Mouse (Mus musculus) B cell, adult 2 months (primary cell): ENCODE data around the gene Gm3336.

ENCODE experiments used
- DNase-seq, 2 experiments: peaks; one replicate each; pipeline ENCODE4 v3.0.0; 2022

Gene Gm3336

DNA sequence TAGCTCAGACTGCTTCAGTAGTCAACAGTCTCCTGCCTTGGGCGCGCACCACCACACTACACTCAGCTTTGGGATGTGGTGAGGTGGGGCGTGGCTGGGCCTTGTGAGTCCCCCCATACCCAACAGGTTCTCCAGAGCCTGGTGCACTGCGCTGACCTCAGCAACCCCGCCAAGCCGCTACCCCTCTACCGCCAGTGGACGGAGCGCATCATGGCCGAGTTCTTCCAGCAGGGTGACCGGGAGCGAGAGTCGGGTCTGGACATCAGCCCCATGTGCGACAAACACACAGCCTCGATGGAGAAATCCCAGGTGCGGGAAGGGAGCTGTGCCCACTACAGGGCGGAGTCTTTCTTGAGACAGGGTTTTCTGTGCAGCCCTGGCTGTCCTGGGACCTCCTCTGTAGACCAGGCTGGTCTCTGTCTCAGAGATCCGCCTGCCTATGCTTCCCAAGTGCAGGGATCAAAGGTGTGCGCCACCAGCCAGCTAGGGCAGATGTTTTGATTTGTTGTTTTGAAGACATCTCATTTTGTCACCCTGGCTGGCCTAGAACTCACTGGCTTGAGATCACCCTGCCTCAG is 30.8 kb downstream of the Gm3336 start:
- DNase-seq, result no peak

DNA sequence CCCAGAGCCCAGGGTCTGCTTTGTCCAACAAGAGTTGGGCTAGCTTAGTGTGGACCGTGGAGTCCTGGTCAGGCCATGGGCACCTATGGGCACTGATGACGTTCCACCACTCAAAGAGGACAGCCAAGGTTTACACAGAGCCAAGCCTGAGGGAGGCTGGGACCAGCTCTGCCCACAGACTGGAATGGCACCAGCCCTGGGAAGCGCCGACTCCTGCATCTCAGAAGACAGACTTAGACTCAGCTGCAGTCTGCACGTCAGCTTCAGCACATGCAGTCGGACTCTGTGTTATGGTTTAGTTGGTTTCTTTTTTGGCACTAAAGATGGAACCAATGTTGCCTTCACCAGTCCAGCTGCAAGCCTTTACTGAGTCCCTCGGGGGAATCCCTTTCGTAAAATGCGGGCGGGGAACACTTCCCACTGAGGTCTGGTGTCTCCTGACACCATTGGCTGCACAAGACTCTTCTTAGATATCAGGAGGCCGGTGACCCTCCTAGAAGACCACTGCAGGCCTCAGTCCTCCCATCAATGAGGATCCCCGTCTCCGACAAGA is 31.9 kb downstream of the Gm3336 start:
- no peak for DNase-seq

DNA sequence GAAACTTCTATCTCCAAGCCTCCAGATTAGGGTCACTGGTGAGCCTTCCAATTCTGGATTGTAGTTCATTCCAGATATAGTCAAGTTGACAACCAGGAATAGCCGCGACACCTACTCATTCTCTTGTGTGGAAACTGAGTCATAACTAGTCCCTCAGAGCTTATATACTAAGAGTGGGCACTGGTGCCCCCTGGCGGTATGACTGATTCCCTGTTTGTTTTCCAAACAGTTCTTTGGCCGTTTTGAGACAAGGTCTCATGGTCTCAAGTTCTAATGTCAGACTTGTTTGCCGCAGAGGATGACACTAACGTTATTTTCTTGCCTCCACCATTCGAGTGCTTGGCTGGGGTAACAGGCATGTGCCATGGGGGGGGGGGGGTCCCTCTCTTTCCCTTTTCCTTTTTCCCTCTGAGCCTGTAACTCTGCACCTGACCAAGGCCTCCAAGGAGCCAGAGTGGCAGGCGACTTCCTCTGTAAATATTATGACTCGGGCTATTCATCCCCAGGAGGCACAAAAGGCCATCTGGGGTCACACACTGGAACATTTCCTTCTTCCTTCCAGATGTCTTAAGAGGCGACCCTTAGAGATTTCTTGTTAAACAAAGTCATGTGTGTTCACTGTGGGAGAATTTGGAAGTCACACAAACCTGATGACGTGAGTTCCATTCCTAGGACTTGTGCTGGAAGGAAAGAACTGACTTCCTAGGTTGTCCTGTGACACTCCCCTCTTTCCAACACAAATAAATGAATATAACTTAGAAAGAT is 33.8 kb downstream of the Gm3336 start:
- peak; percentile 85 to 88 for DNase-seq

DNA sequence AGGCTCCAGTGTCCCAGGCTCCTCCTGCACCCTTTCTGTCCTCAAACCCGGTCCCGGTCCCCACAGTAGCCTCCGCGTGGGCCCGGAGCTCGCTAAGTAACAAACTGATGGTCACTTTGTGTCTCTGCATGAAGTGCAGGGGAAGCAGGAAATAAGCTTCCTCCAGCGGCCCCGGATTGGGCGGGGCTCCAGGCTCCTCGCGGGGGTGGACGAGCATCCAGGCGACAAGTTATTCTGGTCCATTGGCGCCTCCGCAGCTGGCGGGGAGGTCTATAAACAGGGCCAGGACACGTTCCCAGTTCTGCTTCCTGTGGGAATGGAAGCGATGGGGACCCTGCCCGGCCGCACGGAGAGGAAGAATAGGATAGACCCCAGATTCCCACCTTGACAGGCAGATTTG is 34.8 kb downstream of the Gm3336 start:
- peak; percentile 79 to 81 for DNase-seq

DNA sequence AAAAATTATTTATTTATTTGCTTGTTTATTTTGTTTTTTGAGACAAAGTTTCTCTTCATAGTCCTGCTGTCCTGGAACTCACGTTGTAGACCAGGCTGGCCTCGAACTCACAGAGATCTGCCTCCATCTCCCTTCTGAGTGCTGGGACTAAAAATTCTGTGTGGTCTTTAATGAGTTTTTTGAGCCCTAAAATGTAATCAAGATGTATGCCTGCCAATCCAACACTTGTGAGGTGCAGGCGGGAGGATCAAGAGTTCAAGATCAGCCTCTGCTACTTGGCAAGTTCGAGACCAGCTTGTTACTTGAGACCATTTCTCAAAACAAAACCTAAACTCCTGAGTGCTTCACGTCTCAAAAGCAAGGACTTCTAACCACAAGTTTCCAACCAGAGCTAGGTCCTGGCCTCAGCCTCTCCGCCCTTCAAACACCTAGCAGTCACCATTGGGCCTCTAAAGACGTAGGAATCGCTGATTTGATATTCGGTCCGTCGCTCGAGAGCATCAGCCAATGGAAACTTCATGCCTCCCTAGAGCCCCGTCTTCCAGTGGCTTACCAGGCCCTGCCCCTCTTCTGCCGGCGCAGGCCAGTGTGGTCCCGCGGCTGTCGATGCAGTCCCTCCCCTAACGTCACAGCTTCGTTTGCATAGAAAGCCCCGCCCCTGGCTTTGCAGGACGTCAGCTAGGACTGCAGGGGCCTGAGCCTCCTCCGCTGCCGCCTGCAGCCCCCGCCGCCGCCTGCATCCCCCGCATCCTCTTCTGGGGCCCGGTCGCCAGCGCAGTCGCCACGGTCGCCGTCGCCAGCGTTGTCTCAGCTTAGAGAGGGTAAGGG is 35.9 kb downstream of the Gm3336 start, which contains the start of gene Rab3a:
Rab3a (plus strand) TSS at position 637 of the 828 bp plus-strand sequence.
- DNase-seq, result peak; percentile 98 to 99

DNA sequence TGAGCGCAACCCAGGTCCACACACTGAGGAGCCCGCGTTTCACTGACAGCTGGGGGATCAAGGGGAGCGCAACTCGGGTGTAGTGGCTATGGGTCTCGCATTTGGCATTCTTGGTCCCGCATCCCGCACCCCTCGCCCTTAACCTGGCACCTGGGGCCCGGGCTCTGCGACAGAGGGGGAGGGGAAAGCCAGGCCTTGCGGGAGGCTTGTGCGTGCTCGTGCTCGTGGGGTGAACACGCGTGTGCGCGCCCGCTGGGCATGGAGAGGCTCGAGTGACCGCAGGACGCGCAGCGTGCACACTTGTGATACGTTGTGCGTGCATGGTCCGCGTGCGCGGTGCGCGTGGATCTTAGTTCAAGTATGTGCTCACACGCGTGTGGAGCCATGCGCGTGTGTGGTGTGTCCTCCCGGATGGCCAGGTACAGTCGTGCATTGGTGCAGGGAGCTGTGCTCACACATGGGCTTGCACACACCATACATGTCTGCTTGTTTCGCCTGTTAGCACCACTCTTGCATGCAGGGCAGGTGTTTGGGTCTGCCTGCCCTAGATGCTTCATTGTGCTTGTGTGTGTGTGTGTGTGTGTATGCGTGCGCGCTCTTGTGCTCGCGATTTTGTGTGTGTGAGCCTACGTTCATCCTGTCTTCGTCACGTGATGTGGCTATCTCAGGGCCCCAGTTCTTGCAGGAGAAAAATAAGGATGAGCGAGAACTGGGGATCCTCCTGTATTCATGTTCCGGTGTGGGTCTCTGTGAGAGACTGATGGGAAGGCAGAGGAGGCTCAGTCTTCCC is 36.7 kb downstream of the Gm3336 start:
- DNase-seq, result no peak

DNA sequence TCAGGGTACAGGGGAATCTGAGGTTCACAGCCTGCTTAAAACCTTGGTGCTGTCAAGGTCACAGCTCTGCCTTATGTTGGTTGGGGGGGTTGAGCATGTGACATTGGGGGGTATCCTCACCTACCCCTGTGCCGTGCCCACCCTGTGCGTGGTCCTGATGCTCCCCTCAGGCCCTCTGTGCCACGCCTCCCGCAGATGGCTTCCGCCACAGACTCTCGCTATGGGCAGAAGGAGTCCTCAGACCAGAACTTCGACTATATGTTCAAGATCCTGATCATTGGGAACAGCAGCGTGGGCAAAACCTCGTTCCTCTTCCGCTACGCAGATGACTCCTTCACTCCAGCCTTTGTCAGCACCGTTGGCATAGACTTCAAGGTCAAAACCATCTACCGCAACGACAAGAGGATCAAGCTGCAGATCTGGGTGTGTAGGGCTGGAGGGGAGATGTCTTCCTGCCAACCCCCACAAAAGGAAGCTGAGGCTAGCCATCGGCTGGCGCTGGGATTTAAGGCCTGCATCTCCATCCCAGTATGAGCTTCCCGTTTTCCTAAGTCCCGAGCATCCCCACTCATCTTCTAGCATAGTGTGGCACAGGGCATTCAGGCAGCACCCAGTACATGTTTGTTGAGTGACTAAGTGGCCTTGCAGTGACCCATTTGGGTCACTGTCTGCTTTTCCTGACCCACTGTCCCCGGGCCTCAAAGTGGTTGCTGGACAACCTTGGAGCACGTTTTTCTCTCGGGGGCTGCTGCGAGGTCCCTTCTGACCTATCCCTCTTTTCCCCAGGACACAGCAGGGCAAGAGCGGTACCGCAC is 37.5 kb downstream of the Gm3336 start:
- DNase-seq, result no peak

DNA sequence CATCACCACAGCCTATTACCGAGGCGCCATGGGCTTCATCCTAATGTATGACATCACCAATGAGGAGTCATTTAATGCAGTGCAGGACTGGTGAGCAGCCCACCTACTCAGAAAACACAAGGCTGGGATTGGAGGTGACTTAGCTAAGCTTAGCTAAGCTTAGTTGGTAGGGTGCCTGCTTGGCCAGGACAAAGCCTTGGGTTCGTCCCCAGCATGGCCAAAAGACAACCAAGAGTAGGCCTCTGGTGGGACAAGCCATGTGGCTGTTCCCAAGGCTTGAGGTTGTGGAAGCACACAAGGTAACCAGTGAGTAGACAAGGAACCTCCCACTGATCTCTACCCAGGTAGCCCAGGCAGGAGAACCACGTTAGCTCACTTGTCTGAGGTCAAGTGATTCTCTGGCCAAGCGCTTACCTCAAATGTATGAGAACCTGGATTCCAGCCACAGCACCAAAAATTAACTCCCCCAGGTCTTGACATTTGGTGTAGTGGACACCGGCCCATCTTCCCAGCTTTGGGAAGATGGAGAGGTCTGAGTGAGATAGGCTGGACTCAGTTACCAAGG is 38.2 kb downstream of the Gm3336 start:
- no peak for DNase-seq

DNA sequence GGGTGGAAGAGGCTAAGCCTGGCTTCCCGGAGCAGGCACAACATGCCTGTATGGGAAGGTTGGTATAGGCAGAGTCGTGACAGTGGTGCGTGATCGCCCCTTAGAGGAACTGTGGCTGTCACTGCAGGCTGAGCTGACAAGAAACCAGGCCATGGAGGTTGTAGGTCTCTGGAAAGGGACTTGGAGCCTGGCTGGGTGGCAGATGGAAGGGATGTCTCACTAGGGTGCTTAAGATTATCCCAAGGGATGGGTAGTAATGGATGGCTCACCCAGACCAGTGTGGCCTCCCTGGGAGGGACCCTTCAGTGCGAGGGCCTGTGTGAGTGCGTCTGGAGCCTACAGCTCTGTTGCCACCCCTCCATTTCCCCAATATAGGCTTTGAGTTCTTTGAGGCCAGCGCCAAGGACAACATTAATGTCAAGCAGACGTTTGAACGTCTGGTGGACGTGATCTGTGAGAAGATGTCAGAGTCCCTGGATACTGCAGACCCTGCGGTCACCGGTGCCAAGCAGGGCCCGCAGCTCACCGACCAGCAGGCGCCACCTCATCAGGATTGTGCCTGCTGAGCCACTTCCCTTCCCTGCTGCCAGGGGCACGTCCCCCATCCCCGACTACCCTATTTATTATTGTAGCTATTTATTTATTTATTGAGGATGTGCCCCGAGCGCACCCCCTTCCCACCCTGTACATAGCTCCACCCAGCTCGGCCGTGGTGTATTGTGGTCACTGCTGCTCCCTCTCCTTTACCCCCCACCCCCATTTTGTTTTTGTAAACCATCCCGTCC is 39.4 kb downstream of the Gm3336 start:
- peak; percentile 47 to 54 for DNase-seq

DNA sequence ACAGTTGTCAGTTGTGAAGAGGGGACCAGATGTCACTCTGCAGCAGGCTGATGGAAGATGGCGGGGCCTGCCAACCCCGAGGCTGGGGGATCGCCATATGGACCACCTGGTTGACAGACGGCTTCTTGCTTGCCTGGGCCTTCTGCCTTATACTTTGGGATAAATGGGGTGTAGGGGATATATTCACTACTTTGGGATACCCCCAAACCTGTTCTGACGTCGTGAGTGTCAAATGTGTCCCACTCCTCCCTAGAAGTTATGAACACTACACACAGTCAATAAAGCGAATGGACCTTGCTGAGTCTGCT is 39.9 kb downstream of the Gm3336 start:
- DNase-seq, result no peak

DNA sequence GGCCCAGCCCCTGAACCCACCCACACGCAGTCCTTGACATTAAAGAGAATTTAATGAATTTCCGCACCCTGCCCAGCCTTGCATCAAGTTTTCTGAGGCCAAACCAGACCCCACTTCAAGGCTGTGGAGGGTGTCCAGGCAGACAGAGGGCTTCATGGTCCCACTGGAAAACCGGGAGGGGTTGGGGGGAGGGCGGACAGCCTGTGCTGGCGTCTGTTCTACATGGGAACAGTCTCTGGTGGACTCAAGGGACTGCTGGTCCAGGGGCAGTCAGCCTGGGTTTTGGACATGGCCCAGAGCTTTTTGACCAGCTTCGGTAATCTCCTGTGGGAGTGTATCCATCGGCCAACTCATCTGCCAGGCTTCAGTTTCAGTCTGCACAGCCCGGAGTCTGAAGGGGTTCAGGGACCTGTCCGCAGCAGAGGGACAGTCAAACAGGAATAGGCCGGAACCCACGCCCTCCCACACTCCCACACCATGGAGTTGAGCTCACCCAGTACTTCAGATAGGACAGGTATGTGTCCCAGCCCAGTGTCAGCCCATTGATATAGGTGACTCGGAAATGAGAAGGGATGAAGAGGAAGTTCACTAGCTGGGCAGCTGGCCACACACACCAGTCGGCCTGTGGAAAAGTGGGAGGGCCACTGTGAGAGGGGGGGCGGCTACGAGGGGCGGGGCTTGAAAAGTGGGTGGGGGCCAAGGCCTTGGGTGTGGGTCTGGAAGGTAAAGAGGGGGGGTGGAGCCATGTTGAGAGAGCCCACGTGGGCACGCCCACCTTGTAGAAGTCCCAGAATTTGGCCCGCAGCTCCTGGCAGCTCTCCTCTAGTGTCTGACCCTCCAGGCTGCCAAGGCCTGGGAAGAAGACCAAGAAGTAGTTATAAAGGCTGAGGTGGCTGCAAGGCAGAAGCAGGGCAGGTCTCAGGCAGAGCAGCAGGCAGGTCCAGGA is 40.5 kb downstream of the Gm3336 start:
- DNase-seq, result no peak

DNA sequence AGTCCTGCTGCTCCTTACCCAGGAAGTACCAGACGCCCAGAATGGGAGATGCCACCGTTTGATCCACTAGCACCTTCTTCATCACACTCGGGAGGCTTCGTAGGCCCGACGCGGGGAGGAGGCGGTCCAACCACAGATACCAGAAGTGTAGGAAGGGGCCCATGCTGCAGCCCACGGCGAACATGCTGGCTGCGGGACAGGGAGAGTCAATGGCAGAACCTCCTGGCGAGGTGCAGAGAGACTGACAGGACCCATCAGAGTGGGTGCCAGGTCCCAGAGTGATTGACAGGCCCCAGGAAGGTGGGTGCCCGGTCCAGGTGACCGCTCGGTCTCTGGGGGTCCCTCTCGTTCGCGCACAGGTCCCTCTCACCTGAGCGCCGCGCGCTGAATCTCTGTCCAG is 42.0 kb downstream of the Gm3336 start:
- no peak for DNase-seq

DNA sequence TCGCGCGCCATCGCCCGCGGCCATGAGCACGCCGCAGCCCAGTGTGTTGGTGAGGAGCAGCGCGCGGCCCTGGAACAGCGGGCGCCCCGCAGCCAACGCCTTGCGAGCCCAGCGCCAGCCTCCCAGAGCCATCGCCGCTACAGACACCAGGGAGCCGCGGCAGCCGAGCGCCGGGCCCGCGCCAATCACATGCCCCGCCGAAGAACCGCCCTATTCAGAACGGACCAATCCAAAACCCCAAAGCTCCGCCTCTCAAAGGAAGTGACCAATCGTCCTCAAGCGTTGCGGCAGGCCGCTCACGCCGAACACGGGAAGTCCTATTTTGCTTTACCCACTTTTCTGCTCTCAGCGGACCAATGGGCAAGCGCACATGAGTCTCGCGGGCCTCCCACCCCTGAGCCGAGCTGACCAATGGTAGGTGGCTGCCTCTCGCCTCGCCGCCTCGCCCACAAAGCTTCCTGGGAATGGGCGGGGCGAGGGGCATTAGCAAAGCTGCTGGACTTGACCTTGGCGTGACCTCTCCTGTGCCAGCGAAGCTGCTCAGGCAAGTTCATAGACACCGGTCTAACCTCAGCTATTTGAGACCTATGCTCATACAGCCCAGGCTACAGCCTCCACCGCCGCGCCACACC is 42.5 kb downstream of the Gm3336 start, which contains the start of gene Mpv17l2:
Mpv17l2 (minus strand) TSS at position 172 of the 632 bp plus-strand sequence.
- peak; percentile 88 to 90 for DNase-seq

DNA sequence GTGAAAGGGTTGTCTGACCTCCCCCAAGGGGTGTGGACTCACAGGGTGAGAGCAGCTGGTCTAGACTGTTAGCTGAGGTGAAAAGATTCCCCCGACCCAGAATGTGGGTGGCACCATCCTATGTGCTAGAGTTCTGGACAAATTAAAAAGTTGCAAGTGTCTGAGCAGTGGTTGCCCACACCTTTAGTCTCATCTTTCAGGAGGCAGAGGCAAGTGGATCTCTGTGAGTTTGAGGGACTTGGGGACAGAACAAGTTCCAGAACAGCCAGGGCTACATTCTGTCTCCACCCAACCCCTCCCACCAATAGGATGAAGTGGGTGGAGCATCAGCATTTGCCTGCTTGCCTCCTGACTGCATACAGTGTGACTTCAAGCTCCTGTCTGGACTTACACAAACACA is 43.8 kb downstream of the Gm3336 start:
- DNase-seq, result no peak

DNA sequence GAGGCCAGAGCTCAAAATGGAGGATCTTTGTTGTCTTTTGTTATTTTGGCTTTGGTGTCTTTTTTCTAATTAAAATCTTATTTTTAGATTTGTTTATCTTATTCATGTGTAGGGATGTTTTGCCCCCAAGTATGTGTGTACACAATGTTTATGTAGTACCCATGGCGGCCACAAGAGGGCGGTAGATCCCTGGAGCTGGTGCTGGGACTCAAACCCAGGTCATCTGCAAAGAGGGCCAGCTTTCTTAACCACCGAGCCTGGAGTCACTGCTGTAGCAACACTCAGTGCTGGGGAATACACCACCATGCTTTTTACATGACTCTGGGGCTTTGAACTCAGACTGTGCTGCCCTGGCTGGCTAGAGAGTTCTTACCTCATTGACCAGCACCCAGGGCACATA is 45.0 kb downstream of the Gm3336 start:
- peak; percentile 86 to 89 for DNase-seq

DNA sequence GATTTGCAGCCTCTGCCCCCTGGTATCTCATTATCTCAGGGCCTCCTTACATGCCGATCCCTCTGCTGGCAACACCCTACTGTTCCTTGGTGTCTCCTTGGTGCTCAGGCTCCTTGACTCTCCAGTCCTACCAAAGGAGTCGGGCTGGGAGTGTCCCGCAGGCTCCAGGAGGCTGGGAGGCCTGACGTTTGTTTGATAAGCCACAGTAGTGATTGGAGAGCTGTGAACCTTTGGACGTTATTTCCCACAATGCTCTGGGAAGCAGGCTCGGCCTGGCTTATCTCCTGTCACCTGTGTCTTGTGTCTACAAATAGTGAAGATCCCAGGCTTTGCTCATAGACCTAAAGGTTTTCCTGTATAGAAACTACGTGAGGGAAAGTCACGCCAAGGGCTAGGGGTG is 45.7 kb downstream of the Gm3336 start:
- DNase-seq, result no peak

DNA sequence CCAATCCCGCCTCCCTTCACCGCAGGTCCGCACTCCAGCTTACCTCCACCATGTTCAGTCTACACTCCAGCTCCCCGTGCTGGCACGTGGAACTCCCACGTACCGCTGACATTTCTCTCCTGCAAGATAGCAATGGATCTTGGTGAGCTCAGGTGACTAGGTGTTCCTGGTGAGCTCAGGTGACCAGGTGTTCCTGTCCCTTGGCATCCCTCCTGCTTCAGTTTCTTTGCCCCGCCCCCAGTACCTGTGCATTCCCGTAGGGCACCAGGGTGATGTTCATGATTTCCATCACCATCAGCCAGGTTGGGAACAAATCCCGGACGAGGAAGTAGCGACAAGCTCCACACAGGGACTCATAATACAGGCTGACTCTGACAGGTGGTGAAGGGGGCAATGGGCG is 46.3 kb downstream of the Gm3336 start:
- DNase-seq, result no peak

DNA sequence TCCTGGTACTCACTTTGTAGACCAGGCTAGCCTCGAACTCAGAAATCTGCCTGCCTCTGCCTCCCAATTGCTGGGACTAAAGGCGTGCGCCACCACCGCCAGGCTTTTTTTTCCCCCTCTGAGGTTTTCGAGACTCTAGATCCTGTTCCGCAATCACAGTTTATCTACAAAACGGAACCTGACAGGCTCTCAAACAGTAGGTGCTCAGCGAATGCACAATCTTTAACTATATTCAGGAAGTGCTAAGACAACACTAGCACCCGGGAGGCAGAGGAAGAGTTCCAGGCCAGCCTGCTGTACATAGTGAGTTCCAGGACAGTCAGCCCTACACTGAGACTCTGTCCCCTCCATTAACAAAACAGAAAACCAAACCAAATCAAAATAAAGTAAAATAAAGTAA is 47.0 kb downstream of the Gm3336 start:
- peak; percentile 53 for DNase-seq
